In the genomic region with DNA sequence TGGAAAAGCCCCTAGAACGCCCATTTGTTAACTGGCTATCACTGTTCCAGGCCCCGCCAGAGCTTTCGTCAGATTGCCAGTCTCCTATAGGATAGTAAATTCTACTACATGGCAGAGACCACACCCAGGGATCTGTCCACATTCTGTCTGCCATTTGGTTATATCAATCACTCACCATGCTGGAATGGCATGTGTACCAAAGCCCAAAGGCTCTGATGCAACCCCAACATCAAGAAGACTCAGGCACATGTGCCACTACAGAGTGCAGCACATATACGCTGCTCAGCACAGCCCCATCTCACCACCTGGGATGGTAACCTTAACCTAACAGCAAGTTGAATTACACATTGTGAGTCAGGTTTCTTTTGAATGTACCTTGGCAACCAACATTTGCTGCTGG, we compare ENCODE assay signal across 28 mouse cellular contexts.
"Had no signal": no experiment of that assay in that cellular context is flagged by ENCODE, and none has a peak within 500 bp of the region (broad histone marks: within the 10 kb centered on the region; RNA-seq: fewer than 3 reads in every experiment).

No protein-coding gene starts in this region.

- DNase-seq: cerebellum, adult 8-10 months; cerebellum, adult 9-10 months; cerebellum, adult 9-11 months; cerebellum, postnatal 10 days; cerebellum, postnatal 14 days; cerebellum, postnatal 25 days; cerebellum, postnatal 36 days; embryo, embryonic 11 days; forebrain, postnatal 0 days; gastrocnemius, adult 2 months; gastrocnemius, postnatal 10 days; gastrocnemius, postnatal 14 days; gastrocnemius, postnatal 25 days; gastrocnemius, postnatal 36 days; heart, adult 11 months; heart, adult 18-20 months; heart, adult 2 months had no signal

- H3K36me3 ChIP-seq: embryonic facial prominence, embryonic 10.5 days; forebrain, embryonic 10.5 days; forebrain, embryonic 12.5 days had no signal

- ATAC-seq: forebrain, embryonic 13.5 days; forebrain, embryonic 14.5 days; forebrain, embryonic 15.5 days; forebrain, embryonic 16.5 days; forebrain, postnatal 0 days had no signal

- H3K27ac ChIP-seq: embryonic facial prominence, embryonic 10.5 days; embryonic facial prominence, embryonic 12.5 days; embryonic facial prominence, embryonic 13.5 days; embryonic facial prominence, embryonic 15.5 days; forebrain, embryonic 10.5 days; forebrain, embryonic 12.5 days; forebrain, embryonic 13.5 days; forebrain, embryonic 15.5 days; gastrocnemius, adult 2 months; heart, adult 2 months had no signal

- H3K9me3 ChIP-seq: embryonic facial prominence, embryonic 12.5 days; embryonic facial prominence, embryonic 13.5 days; embryonic facial prominence, embryonic 15.5 days; forebrain, embryonic 10.5 days; forebrain, embryonic 13.5 days; forebrain, embryonic 15.5 days had no signal

- H3K4me3 ChIP-seq: embryonic facial prominence, embryonic 10.5 days; embryonic facial prominence, embryonic 12.5 days; embryonic facial prominence, embryonic 13.5 days; embryonic facial prominence, embryonic 15.5 days; erythroblast, embryonic 14.5 days; forebrain, embryonic 10.5 days; forebrain, embryonic 12.5 days; forebrain, embryonic 13.5 days; forebrain, embryonic 15.5 days; gastrocnemius, adult 2 months; heart, adult 2 months had no signal

- H3K9ac ChIP-seq: embryonic facial prominence, embryonic 12.5 days; embryonic facial prominence, embryonic 13.5 days; embryonic facial prominence, embryonic 15.5 days; forebrain, embryonic 12.5 days; forebrain, embryonic 13.5 days; forebrain, embryonic 15.5 days; forebrain, postnatal 0 days had no signal

- H3K4me2 ChIP-seq: embryonic facial prominence, embryonic 12.5 days; embryonic facial prominence, embryonic 13.5 days; embryonic facial prominence, embryonic 15.5 days; forebrain, embryonic 12.5 days; forebrain, embryonic 13.5 days; forebrain, embryonic 15.5 days had no signal

- H3K27me3 ChIP-seq: embryonic facial prominence, embryonic 12.5 days; embryonic facial prominence, embryonic 13.5 days; embryonic facial prominence, embryonic 15.5 days; forebrain, embryonic 12.5 days; forebrain, embryonic 13.5 days; forebrain, embryonic 15.5 days had no signal

- H3K4me1 ChIP-seq: embryonic facial prominence, embryonic 12.5 days; forebrain, embryonic 12.5 days; forebrain, embryonic 13.5 days; forebrain, embryonic 15.5 days had no signal
